Mouse (Mus musculus) cerebellum, adult 2 months (tissue): Measurements from ENCODE around the gene Hsd17b2.

Experiments
- CTCF ChIP-seq: fragments of 200-500 bp; IDR thresholded peaks from 2 replicates; pipeline ENCODE4 v1.5.1; 2011; ENCODE audit warnings: low read depth, mild to moderate bottlenecking, control low read depth, low read length, moderate library complexity, borderline replicate concordance; ENCODE audit not compliant: insufficient read depth
- POLR2A ChIP-seq: fragments of 200-500 bp; IDR thresholded peaks from 2 replicates; pipeline ENCODE4 v1.6.1; 2011; ENCODE audit warnings: low read length, control low read depth, borderline replicate concordance; ENCODE audit not compliant: insufficient read depth

GRCm38 (mm10) chr8:117740387-117740998 is 38.8 kb downstream of the Hsd17b2 start:
- TF ChIP-seq POLR2A (no peak), CTCF (no peak)
